Mouse (Mus musculus): ENCODE data around the gene Bcl2a1b. TPM values are rescaled to one million over a fixed set of nuclear protein-coding genes. Genes with fewer than 3 reads are reported as not detected.
"Not testable (repeated sequence)": the region's sequence is repeated elsewhere in the genome, so short reads cannot be mapped to it uniquely, and the experiment has no call there.

Bcl2a1b gene
- total RNA-seq (2021), result under 1 TPM in 1 of 2 experiments, not detected in 1; 0.77 TPM

- DNase-seq; intact Hi-C loops (cut with DNase I): not testable (repeated sequence)
Observed at GRCm38 (mm10) chr9:89198969-89199416, at the start of gene Bcl2a1b, which contains the start of gene Gm29094. Gene Bcl2a1b, plus strand, starts transcription at chr9:89199209. Gene Gm29094, plus strand, starts transcription at chr9:89199379.

DNA sequence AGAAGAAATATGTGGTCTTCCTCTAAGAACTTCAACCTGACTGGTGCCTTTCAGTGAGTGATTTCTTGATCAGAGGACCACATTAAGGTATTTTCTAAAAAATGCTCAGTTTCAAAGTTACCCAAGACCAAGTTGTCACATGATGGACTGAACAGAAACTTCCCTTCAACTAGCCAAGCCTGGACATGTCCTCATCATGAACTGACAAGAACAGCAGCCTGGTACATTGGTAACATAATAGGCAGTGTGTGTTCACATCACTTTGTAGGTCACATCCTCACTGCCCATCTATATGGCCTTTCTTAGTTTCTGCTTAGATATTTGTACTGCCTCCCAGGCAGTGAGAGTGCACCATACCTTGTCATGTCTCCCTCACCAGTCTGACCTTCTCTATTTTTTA is 26.5 kb upstream of the Bcl2a1b start:
- intact Hi-C loops (cut with DNase I); DNase-seq: not testable (repeated sequence)

DNA sequence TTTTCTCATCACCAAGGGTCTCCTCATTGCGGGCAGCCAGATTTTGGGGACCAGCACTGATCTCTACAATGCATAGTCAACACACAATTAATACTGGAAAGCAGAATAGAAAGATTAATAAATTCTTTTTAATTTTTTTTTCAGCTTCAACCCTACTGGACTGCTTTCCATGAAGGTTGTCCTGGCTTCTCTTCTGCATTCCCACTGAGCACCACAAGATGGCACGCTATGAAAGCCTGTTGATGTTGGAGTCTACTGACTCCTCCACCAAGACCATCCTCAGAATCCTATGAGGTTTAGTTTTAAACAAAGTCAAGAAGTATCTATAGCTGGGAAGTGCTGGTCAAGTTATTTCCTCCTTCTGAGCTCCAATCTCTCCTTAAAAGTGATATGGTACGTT is 20.2 kb upstream of the Bcl2a1b start:
- intact Hi-C loops (cut with DNase I), result not testable (repeated sequence)
- DNase-seq, result peak; percentile 64

DNA sequence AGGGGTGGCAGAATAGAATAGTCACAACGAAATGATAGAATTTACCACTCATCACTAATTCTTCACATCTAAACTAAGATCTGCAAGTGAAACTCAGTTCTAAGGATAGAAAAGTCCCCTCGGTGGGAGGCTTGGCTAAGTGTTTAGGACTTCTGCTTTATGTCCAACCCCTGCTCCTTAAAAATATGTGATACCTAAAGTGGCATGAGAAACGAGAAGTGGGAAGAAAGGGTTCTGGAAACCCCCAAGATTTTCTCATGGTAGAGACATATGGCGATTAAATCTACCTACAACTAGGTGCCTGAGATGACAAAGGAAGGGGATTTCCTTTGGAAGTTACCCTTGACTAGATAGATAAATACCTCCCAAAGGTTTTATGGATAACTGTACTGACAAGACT is 19.5 kb upstream of the Bcl2a1b start:
- DNase-seq; intact Hi-C loops (cut with DNase I): not testable (repeated sequence)

DNA sequence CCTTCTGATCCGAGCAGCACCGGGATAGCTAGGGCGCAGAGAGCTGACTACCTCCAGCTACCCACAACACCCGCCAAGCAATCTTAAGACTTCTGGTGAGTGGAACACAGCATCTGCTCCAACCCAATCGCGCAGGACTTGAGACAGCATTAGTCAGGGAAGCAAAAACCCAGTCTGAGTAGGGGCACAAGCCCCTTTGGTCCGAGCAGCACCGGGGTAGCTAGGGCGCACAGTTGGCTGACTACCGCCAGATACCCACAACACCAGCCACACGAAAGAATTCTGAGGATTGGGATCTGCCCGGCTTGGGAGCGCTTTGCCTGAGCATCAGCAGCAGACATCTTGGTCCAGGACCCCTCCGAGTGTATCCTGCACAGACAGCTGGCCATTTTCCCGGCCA is 12.0 kb upstream of the Bcl2a1b start:
- DNase-seq; intact Hi-C loops (cut with DNase I): not testable (repeated sequence)

DNA sequence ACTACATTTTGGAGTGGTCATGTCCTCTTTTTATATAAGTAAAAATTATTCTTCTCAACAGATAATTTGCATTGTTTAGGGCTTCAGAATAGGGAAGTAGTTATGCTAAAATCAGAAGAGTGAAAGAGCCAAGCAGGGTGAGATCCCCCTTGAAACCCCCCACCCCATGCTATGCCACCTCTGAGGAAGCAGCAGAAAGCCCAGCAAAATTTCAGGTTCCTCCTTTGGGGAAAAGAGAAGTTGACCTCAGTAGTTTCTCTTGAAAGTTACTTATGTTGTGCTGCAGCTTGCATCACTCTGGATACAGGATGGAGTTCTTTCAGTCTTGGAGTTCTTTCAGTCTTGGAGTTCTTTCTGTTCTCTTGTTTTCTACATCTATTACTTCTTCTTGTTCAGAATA is 3.5 kb upstream of the Bcl2a1b start:
- DNase-seq; intact Hi-C loops (cut with DNase I): not testable (repeated sequence)

GRCm38 (mm10) chr9:89197509-89197908 is 1.5 kb upstream of the Bcl2a1b start:
- DNase-seq; intact Hi-C loops (cut with DNase I): not testable (repeated sequence)

DNA sequence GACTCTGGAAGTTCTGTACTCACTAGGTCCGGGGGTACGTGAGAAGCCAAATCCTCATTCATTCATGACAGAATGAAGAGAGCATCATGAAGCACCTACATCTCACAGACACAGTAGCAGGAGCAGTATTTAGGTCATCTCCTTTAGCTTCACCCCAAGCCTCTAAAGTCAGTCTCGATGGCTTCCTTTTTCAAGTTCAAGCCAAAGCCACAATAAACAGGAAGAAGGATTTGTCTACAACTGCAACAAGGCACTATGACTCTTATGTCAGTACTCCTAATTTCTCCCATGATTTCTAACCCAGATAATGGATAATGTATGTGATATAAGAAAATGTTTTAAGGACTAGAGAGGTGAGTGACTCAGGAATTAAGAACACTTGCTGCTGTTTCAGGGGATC is 660 bp upstream of the Bcl2a1b start:
- DNase-seq; intact Hi-C loops (cut with DNase I): not testable (repeated sequence)

GRCm38 (mm10) chr9:89202256-89202655 is 3.2 kb downstream of the Bcl2a1b start:
- DNase-seq; intact Hi-C loops (cut with DNase I): not testable (repeated sequence)

GRCm38 (mm10) chr9:89208939-89209338 is 9.9 kb downstream of the Bcl2a1b start:
- DNase-seq; intact Hi-C loops (cut with DNase I): not testable (repeated sequence)

DNA sequence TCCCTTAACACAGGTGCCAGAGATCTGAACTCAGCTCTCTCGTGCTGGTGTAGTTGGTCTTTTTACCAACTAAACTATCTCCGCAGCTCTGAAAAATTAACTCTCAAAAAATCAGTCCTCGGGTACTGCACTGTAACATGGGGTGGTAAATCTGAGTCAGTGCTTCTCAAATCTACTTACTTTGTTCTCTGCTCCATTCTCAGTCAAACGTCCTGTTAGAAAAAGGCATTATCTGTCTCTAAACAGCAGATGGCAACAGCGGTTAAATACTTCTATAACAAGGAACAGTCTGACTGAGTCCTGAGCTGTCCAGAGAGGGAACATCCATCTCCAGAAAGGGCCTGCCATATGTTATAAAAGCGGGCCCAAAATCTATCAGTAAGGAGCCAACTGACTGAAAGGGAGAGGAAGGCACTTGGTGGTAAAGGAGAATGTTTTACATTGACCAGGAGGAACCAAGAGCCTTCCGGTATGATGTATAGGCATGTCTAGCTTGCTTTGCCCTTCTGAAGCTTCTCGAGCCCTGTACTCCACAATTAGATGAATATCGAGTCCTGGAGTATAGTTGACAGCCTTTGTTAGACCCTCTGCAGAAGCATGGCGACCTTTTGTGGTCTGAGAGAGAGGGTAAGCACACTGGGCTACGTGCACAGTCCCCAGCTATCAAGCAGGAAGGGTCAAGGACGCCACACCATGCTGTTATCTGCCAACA is 11.5 kb downstream of the Bcl2a1b start, which contains the start of gene Mthfs:
TSS of gene Mthfs (plus strand) at position 324 of the 712 bp plus-strand sequence.
- DNase-seq; intact Hi-C loops (cut with DNase I): not testable (repeated sequence)

- intact Hi-C loops (cut with DNase I), result not testable (repeated sequence)
- DNase-seq, result peak; percentile 88
Observed at GRCm38 (mm10) chr9:89211065-89211858, 12.3 kb downstream of the Bcl2a1b start.

DNA sequence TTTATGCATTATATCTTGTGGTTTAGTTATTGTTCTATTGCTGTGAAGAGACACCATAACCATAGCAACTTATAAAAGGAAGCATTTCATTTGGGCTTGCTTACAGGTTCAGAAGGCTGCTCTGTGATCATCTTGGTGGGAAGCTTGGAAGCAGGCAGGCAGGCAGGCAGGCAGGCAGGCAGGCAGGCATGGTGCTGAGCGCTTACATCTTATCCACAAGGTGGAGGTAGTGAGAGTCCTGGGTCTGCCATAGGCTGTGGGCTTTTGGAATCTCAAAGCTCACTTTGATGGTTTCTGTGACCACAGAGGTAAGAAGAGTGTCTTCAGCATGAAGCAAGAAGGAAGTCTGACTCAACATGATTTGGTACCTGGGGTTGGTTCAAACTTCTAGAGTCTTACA is 13.4 kb downstream of the Bcl2a1b start:
- DNase-seq, result peak; percentile 40
- intact Hi-C loops (cut with DNase I), result not testable (repeated sequence)

DNA sequence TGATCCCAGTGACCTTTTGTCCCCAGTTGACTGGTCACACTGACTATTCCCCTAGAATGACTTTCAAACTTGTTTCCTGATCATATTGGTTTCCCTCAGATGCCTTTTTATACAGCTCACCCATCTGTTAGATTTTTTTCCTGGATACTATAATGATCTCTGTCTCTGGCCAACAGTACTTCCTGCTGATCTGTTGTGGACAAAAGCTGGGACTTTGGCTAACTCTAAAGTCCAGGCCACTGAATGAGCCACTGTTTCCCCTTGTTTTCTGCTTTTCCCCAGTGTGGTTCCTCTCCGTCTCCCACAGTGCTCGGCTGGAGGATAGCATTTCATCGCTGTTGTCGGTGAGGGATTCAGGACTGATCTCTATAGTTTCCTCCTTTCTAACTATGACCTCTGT is 19.2 kb downstream of the Bcl2a1b start:
- intact Hi-C loops (cut with DNase I); DNase-seq: not testable (repeated sequence)

DNA sequence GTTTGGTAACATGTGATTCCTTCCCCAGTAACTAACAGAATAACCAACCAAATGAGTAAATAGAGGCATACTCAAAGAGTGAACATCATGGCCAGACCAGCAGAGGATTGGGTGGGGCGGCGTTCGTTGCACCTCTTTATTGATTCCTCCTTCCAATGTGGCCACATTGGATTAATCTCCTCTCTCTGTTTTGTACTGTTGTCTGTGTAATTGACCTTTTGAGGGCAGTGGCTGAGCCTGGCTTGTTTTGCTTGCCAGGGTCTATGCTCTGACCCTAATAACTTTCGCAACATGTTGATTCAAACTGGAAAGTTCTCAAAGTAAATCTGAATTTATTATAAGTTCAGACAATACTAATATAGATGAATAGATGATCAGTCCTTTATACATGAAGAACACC is 20.7 kb downstream of the Bcl2a1b start:
- DNase-seq; intact Hi-C loops (cut with DNase I): not testable (repeated sequence)

- intact Hi-C loops (cut with DNase I); DNase-seq: not testable (repeated sequence)
Observed at GRCm38 (mm10) chr9:89220704-89221287, 21.8 kb downstream of the Bcl2a1b start.

GRCm38 (mm10) chr9:89226071-89226470 is 27.1 kb downstream of the Bcl2a1b start:
- intact Hi-C loops (cut with DNase I), result loop anchor here (5.0 kb wide), 1 partner anchor 446 kb away; no protein-coding TSS in a partner anchor
- DNase-seq, result no peak

DNA sequence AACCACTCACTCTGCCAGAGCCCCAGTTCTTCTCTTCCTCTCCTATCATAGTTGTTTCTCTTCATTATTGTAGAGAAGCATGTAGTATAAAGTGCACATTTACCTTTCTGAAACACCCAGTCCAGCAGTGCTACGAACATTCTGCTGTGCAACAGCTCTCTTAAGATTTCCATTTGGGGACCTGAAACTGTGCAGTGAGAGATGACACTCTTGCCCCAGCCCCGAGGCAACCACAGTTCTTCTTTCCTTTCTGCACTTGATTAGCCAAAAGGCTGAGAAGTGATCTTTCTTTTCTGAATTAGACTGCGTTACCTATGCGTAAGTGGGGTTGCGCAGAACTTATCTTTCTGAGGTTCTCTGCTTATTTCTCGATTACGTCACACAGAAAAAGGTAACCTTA is 29.1 kb downstream of the Bcl2a1b start:
- intact Hi-C loops (cut with DNase I), result loop anchor here (5.0 kb wide), 1 partner anchor 444 kb away; no protein-coding TSS in a partner anchor
- no peak for DNase-seq

DNA sequence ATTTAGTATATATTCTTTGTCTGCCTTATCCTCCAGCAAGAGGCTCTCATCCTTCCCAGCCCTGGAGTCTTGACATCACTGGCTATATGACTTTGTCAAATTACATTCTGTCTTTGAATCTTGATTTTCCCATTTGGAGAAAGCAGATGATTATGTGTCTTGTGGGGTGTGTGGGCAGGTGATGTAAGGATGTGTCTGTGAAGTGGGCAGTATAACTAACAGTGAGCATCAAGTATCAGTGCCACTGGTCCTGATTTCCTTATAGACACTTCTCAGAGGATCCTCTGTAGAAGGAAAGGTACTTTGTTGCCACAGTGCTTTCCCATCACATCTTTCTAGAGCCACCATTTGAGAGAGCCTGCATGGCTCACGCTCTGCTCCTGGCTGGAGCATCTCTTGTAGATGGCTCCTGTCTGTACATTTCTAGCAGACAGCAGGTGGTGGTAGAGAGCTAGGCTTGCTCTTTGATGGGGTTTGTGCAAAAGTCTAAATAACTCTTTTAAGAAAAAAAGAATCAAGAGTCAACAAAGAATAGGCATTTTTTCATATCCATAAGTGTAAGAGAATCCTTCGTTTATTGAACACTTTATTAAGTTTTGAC is 32.0 kb downstream of the Bcl2a1b start:
- DNase-seq, result peak; percentile 62
- intact Hi-C loops (cut with DNase I), result not testable (repeated sequence)

GRCm38 (mm10) chr9:89237131-89237530 is 38.1 kb downstream of the Bcl2a1b start:
- intact Hi-C loops (cut with DNase I), result not testable (repeated sequence)

More at GRCm38 (mm10) chr9:89237131-89237530, 38.1 kb downstream of the Bcl2a1b start:
- not testable (repeated sequence) for DNase-seq
